In the genomic region with DNA sequence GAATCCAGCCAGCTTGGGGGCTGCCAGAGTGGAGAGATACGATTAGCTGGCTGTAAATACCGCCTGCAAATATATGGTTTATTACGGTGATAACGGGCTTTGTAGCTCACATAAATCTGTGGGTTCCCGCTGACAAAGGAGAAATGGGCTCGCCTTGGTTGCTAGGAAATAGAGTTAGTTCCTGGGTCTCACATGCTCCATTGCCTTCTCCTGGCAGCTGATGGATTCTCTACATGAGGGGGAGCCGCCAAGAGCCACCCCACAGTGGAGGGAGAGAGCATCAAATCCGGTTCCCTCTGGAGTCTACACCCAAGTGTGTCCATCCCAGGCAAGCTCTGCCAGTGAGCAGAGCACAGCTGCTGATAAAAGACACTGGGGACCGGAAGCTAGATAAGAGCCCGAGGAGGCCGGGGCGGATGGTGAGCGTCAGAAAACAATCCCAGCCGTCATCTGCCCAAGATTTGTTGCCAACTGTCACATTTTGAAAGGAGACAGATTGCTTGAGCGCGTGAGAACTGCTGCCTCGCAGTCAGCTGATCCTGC, we compare ENCODE assay signal across 8 mouse cellular contexts.
A peak's percentile ranks its signal among the peaks of the same experiment; 100 is the strongest.
DNase-seq lines count a peak whose midpoint lies in the region; ATAC-seq and TF ChIP-seq lines count a peak whose summit lies in the region.

No protein-coding gene starts in this region.

- TF ChIP-seq EP300 in liver, postnatal 0 days (IDR thresholded peaks at IDR 0.05; ENCODE audit: low read depth) = peak; percentile 54; the same call in 1 of the 2 replicates

- H3K27ac ChIP-seq in forebrain, embryonic 15.5 days (replicated peaks) = peak overlapping the region; percentile 72
- H3K27ac ChIP-seq in liver, postnatal 0 days (ENCODE audit: low read depth) = no peak overlapping the region

- H3K9me3 ChIP-seq in forebrain, embryonic 15.5 days = no peaks in the 10 kb centered on the region
- no peaks in the 10 kb centered on the region for H3K9me3 ChIP-seq in liver, postnatal 0 days (ENCODE audit: low read length)

- DNase-seq in adrenal gland, adult (ENCODE audit: inconsistent age in 2 of 2, low spot score in 1 of 2) = peak; percentile 56 to 68
- no peak for DNase-seq in adrenal gland, postnatal 4 days (ENCODE audit: low spot score in 2 of 2)
- peak; percentile 56 for DNase-seq in layer of hippocampus, adult 11-12 months (ENCODE audit: low spot score)
- peak; percentile 37 for DNase-seq in liver, postnatal 0 days
- DNase-seq in ovary, postnatal 10 days (ENCODE audit: low spot score) = peak; percentile 13

- peak; percentile 89 for ATAC-seq in forebrain, embryonic 15.5 days (replicated peaks)
- ATAC-seq in hematopoietic stem cell, adult 5-6 weeks (replicated peaks in 1 of 2; ENCODE audit: insufficient read depth in 1 of 2, low FRiP score in 2 of 2, low TSS enrichment in 1 of 2, low read depth in 1 of 2, poor library complexity in 2 of 2, severe bottlenecking in 2 of 2) = peak; percentile 55 to 62; a peak in 3 of 4 replicates
- peak; percentile 43; the same call in 1 of the 2 replicates for ATAC-seq in liver, postnatal 0 days
- no peak for ATAC-seq in inflammation-experienced regulatory T-cells, adult 6 months

- H3K27me3 ChIP-seq in forebrain, embryonic 15.5 days = no peaks in the 10 kb centered on the region
- 0 out of 2 replicates have a peak, but pooled peaks cover 2% of the 10 kb centered on the region for H3K27me3 ChIP-seq in liver, postnatal 0 days (ENCODE audit: insufficient read depth, low read length)

- H3K4me2 ChIP-seq in forebrain, embryonic 15.5 days (replicated peaks) = peak overlapping the region; percentile 36
- no peak overlapping the region for H3K4me2 ChIP-seq in liver, postnatal 0 days (ENCODE audit: low read depth, low read length)

- WGBS in forebrain, embryonic 15.5 days = 13% methylated on average over 17 of the region's 17 CpGs
- 13% methylated on average over 17 of the region's 17 CpGs for WGBS in liver, postnatal 0 days (ENCODE audit: insufficient replicate concordance)

- TF ChIP-seq CTCF in liver, postnatal 0 days (IDR thresholded peaks at IDR 0.05; ENCODE audit: low read depth) = no peak

- H3K36me3 ChIP-seq in forebrain, embryonic 15.5 days = no peaks in the 10 kb centered on the region
- H3K36me3 ChIP-seq in liver, postnatal 0 days (replicated peaks; ENCODE audit: insufficient read depth, low read length) = no peaks in the 10 kb centered on the region

- H3K4me1 ChIP-seq in forebrain, embryonic 15.5 days = peaks cover 25% of the 10 kb centered on the region
- H3K4me1 ChIP-seq in liver, postnatal 0 days (ENCODE audit: insufficient read depth) = no peaks in the 10 kb centered on the region

- H3K9ac ChIP-seq in forebrain, embryonic 15.5 days (replicated peaks) = no peak overlapping the region; the same call in 1 of the 2 replicates
- no peak overlapping the region for H3K9ac ChIP-seq in liver, postnatal 0 days (replicated peaks)

- H3K4me3 ChIP-seq in forebrain, embryonic 15.5 days = no peak overlapping the region; the same call in 1 of the 2 replicates
- no peak overlapping the region for H3K4me3 ChIP-seq in liver, postnatal 0 days (ENCODE audit: low read depth, low read length)

Comparison
In these comparisons a context has a peak if more than half of its experiments do, and no peak if none do; other contexts are left out.
1. DNase-seq: peak in adrenal gland, adult (2 of 2), layer of hippocampus, adult 11-12 months (single experiment), liver, postnatal 0 days (single experiment) and ovary, postnatal 10 days (single experiment); none in adrenal gland, postnatal 4 days (0 of 2).